Mouse (Mus musculus): ENCODE measurements at regions not wholly inside any gene's neighbourhood (a gene's known extent, or its start where the extent isn't known, plus 50 kb on each side); places are given as distances from the start of the nearest gene placed in this dataset.

DNA sequence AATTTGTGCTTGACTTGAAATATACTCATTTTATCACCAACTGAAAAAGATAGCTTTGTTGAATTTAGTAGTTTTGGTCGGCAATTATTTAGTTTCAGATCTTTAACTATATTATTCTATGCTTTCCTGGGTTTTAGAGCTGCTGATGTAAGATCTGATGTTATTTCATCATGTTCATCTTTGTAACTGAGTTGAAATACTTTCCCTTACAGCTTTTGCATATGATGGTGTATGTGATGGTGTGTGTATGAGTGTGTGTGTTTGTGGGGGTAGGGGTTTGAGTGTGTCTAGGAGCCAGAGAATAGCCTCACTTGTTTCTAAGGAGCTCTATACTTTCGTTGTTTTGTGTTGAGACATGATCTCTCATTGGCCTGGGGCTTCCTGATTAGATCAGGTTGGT lies 819.6 kb upstream of the Lrrc6 start:
- Histone ChIP-seq H3K36me3 (ENCODE audit: control insufficient read depth, insufficient read depth) (no peaks in the 10 kb centered on the region), H3K27me3 (ENCODE audit: control insufficient read depth, insufficient read depth, insufficient read length) (no peaks in the 10 kb centered on the region), H3K79me3 (ENCODE audit: low read depth) (no peaks in the 10 kb centered on the region), H3K4me3 (ENCODE audit: insufficient read depth, poor library complexity, severe bottlenecking) (no peak overlapping the region), H3ac (ENCODE audit: control insufficient read depth, insufficient read length, low read depth) (no peak overlapping the region), H3K79me2 (ENCODE audit: control insufficient read depth, insufficient read depth) (no peaks in the 10 kb centered on the region)
- TF ChIP-seq MYOD1 (IDR thresholded peaks at IDR 0.05; ENCODE audit: control insufficient read depth, insufficient read length, low read depth) (no peak), MAX (IDR thresholded peaks at IDR 0.05) (no peak), CTCF (IDR thresholded peaks at IDR 0.05; ENCODE audit: control insufficient read depth, insufficient read depth, insufficient read length) (no peak), CEBPB (IDR thresholded peaks at IDR 0.05; ENCODE audit: low read depth) (no peak), MYOG (IDR thresholded peaks at IDR 0.05; ENCODE audit: control insufficient read depth, extremely low read depth, insufficient read length) (no peak), USF1 (IDR thresholded peaks at IDR 0.05; ENCODE audit: low read depth) (no peak), FOSL1 (IDR thresholded peaks at IDR 0.05; ENCODE audit: insufficient read depth, low read length, poor library complexity, severe bottlenecking) (no peak)

DNA sequence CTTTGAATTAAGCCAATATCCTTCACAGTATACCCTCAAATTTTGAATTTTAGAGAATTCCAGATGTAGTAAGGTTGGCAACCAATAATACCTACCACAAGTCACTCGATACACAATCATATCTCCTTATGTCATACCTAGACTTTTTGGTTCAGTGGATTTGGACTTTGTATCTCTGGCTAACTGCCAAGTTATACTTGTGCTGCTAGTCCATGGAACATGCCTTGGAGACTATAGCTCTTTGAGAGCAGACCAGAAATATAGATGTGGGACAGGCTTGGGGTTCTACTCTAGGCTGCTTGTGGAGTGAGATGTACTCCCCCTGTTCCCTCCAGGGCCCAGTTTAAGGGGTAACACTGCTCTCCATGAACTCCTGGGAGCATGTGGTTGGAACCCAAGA lies 814.5 kb upstream of the Lrrc6 start:
- H3K79me3 ChIP-seq (ENCODE audit: low read depth): no peaks in the 10 kb centered on the region
- H3K4me3 ChIP-seq (ENCODE audit: insufficient read depth, poor library complexity, severe bottlenecking): no peak overlapping the region
- no peaks in the 10 kb centered on the region for H3K27me3 ChIP-seq (ENCODE audit: control insufficient read depth, insufficient read depth, insufficient read length)
- TF ChIP-seq MYOG (IDR thresholded peaks at IDR 0.05; ENCODE audit: control insufficient read depth, extremely low read depth, insufficient read length) (no peak), FOSL1 (IDR thresholded peaks at IDR 0.05; ENCODE audit: insufficient read depth, low read length, poor library complexity, severe bottlenecking) (no peak), MAX (IDR thresholded peaks at IDR 0.05) (no peak), USF1 (IDR thresholded peaks at IDR 0.05; ENCODE audit: low read depth) (no peak)
- no peaks in the 10 kb centered on the region for H3K36me3 ChIP-seq (ENCODE audit: control insufficient read depth, insufficient read depth)
- no peaks in the 10 kb centered on the region for H3K79me2 ChIP-seq (ENCODE audit: control insufficient read depth, insufficient read depth)
- no peak overlapping the region for H3ac ChIP-seq (ENCODE audit: control insufficient read depth, insufficient read length, low read depth)

DNA sequence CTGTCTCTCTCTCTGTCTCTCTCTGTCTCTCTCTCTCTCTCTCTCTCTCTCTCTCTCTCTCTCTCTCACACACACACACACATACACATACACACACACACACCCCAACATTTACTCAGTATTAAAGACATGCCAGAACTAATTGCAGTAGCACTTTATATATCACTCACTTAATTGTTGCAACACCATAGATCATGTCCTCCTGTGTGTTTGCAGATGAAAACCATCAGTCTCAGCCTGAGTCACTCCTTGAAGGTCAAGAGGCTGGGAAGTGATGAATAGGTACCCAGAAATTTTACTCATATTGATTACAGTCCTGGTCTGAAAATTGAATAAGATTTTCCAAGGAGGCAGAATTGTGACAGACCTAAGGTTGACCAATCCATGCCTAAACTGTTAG lies 812.9 kb upstream of the Lrrc6 start:
- no peaks in the 10 kb centered on the region for H3K79me3 ChIP-seq (ENCODE audit: low read depth)
- no peaks in the 10 kb centered on the region for H3K79me2 ChIP-seq (ENCODE audit: control insufficient read depth, insufficient read depth)
- no peak overlapping the region for H3ac ChIP-seq (ENCODE audit: control insufficient read depth, insufficient read length, low read depth)
- TF ChIP-seq MYOD1 (IDR thresholded peaks at IDR 0.05; ENCODE audit: control insufficient read depth, insufficient read length, low read depth) (no peak), MYOG (IDR thresholded peaks at IDR 0.05; ENCODE audit: control insufficient read depth, extremely low read depth, insufficient read length) (no peak), CEBPB (IDR thresholded peaks at IDR 0.05; ENCODE audit: low read depth) (no peak), USF1 (IDR thresholded peaks at IDR 0.05; ENCODE audit: low read depth) (no peak), CTCF (IDR thresholded peaks at IDR 0.05; ENCODE audit: control insufficient read depth, insufficient read depth, insufficient read length) (no peak), FOSL1 (IDR thresholded peaks at IDR 0.05; ENCODE audit: insufficient read depth, low read length, poor library complexity, severe bottlenecking) (no peak), MAX (IDR thresholded peaks at IDR 0.05) (no peak)
- H3K36me3 ChIP-seq (ENCODE audit: control insufficient read depth, insufficient read depth): no peaks in the 10 kb centered on the region
- no peaks in the 10 kb centered on the region for H3K27me3 ChIP-seq (ENCODE audit: control insufficient read depth, insufficient read depth, insufficient read length)
- no peak overlapping the region for H3K4me3 ChIP-seq (ENCODE audit: insufficient read depth, poor library complexity, severe bottlenecking)

DNA sequence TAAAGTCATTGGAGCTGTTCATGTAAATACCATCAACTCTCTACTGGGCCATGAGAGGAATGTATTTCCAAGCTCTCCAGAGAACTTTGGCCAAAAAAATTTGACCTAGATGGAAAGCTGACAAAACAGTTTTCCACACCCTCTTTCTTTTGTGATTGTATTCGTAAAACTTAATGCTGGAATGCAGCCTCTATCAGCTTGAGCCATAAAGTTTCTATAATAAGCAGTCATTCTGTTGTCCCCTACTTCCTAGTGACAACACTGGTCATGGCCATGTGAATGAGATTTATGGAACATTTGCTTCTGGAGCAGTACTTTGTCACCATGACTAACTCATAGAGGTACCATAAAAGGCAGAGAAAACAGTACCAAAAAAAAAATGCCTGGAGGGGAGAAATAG lies 805.0 kb upstream of the Lrrc6 start:
- Histone ChIP-seq H3K36me3 (ENCODE audit: control insufficient read depth, insufficient read depth) (no peaks in the 10 kb centered on the region), H3K79me3 (ENCODE audit: low read depth) (no peaks in the 10 kb centered on the region), H3K27me3 (ENCODE audit: control insufficient read depth, insufficient read depth, insufficient read length) (no peaks in the 10 kb centered on the region), H3K79me2 (ENCODE audit: control insufficient read depth, insufficient read depth) (no peaks in the 10 kb centered on the region), H3K4me3 (ENCODE audit: insufficient read depth, poor library complexity, severe bottlenecking) (no peak overlapping the region), H3ac (ENCODE audit: control insufficient read depth, insufficient read length, low read depth) (no peak overlapping the region)
- TF ChIP-seq USF1 (IDR thresholded peaks at IDR 0.05; ENCODE audit: low read depth) (no peak), MYOD1 (IDR thresholded peaks at IDR 0.05; ENCODE audit: control insufficient read depth, insufficient read length, low read depth) (no peak), MYOG (IDR thresholded peaks at IDR 0.05; ENCODE audit: control insufficient read depth, extremely low read depth, insufficient read length) (no peak), CEBPB (IDR thresholded peaks at IDR 0.05; ENCODE audit: low read depth) (no peak), MAX (IDR thresholded peaks at IDR 0.05) (no peak), CTCF (IDR thresholded peaks at IDR 0.05; ENCODE audit: control insufficient read depth, insufficient read depth, insufficient read length) (no peak), FOSL1 (IDR thresholded peaks at IDR 0.05; ENCODE audit: insufficient read depth, low read length, poor library complexity, severe bottlenecking) (no peak)

DNA sequence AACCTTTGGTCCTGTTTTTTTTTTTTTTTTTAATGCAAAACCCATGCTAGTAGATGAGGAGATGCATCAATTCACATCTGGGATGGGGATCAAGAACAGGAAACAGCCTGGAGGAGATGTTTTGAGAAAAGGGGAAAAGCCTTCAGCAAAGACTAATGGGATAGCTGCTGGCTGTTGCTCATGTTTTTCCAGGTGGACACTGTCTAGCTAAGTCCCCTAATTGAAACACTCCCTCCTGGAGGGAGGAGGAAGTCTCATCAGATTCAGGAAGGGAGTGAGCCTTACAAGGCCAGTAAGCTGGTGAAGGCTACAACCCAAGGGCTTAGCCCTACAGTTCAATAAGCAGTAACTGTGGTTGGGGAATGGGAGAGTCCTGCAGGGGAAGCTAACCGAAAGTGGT lies 803.1 kb upstream of the Lrrc6 start:
- no peaks in the 10 kb centered on the region for H3K79me2 ChIP-seq (ENCODE audit: control insufficient read depth, insufficient read depth)
- H3K27me3 ChIP-seq (ENCODE audit: control insufficient read depth, insufficient read depth, insufficient read length): no peaks in the 10 kb centered on the region
- no peak overlapping the region for H3K4me3 ChIP-seq (ENCODE audit: insufficient read depth, poor library complexity, severe bottlenecking)
- no peaks in the 10 kb centered on the region for H3K79me3 ChIP-seq (ENCODE audit: low read depth)
- no peaks in the 10 kb centered on the region for H3K36me3 ChIP-seq (ENCODE audit: control insufficient read depth, insufficient read depth)
- TF ChIP-seq CTCF (IDR thresholded peaks at IDR 0.05; ENCODE audit: control insufficient read depth, insufficient read depth, insufficient read length) (no peak), MYOD1 (IDR thresholded peaks at IDR 0.05; ENCODE audit: control insufficient read depth, insufficient read length, low read depth) (no peak), USF1 (IDR thresholded peaks at IDR 0.05; ENCODE audit: low read depth) (no peak), FOSL1 (IDR thresholded peaks at IDR 0.05; ENCODE audit: insufficient read depth, low read length, poor library complexity, severe bottlenecking) (no peak), MYOG (IDR thresholded peaks at IDR 0.05; ENCODE audit: control insufficient read depth, extremely low read depth, insufficient read length) (no peak), CEBPB (IDR thresholded peaks at IDR 0.05; ENCODE audit: low read depth) (no peak), MAX (IDR thresholded peaks at IDR 0.05) (no peak)
- no peak overlapping the region for H3ac ChIP-seq (ENCODE audit: control insufficient read depth, insufficient read length, low read depth)

DNA sequence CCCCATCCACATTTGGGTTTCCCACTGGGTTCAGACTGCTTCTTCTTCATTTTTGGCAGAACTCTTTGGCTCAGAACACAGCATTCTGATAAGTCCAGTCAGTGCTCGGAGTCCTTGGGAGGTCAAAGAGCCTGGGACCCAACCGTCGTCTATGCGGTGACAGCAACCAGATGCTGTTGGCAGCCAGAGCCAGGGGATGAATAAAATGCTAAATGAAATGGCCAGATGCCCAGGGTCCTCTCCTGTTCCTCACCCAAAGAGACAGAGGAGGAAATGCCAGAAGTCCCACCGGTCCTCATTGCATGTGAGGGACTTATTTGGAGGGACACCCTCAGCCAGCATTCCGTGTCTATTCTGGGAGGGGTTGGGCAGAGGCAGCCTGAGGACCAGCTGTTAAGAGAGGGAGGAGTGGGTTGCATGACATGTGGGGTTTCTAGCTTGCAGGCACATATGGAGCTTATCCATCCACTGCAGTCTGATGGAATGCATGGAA lies 801.2 kb upstream of the Lrrc6 start:
- H3ac ChIP-seq (ENCODE audit: control insufficient read depth, insufficient read length, low read depth): no peak overlapping the region
- no peak overlapping the region for H3K4me3 ChIP-seq (ENCODE audit: insufficient read depth, poor library complexity, severe bottlenecking)
- H3K27me3 ChIP-seq (ENCODE audit: control insufficient read depth, insufficient read depth, insufficient read length): no peaks in the 10 kb centered on the region
- no peaks in the 10 kb centered on the region for H3K79me3 ChIP-seq (ENCODE audit: low read depth)
- no peaks in the 10 kb centered on the region for H3K36me3 ChIP-seq (ENCODE audit: control insufficient read depth, insufficient read depth)
- H3K79me2 ChIP-seq (ENCODE audit: control insufficient read depth, insufficient read depth): no peaks in the 10 kb centered on the region
- no peak for TF ChIP-seq MYOG (IDR thresholded peaks at IDR 0.05; ENCODE audit: control insufficient read depth, extremely low read depth, insufficient read length)
- TF ChIP-seq USF1 (IDR thresholded peaks at IDR 0.05; ENCODE audit: low read depth): no peak
- no peak for TF ChIP-seq MYOD1 (IDR thresholded peaks at IDR 0.05; ENCODE audit: control insufficient read depth, insufficient read length, low read depth)
- TF ChIP-seq CEBPB (IDR thresholded peaks at IDR 0.05; ENCODE audit: low read depth): no peak
- TF ChIP-seq FOSL1 (IDR thresholded peaks at IDR 0.05; ENCODE audit: insufficient read depth, low read length, poor library complexity, severe bottlenecking): no peak
- no peak for TF ChIP-seq CTCF (IDR thresholded peaks at IDR 0.05; ENCODE audit: control insufficient read depth, insufficient read depth, insufficient read length)
- no peak for TF ChIP-seq MAX (IDR thresholded peaks at IDR 0.05)
